Mouse (Mus musculus): ENCODE measurements around the gene 5730596B20Rik. TPM values are rescaled to one million over a fixed set of nuclear protein-coding genes. Genes with fewer than 3 reads are reported as not detected.

The 5730596B20Rik gene
- polyA plus RNA-seq, 1 experiment from 2014 or later: 2.8 TPM

GRCm38 (mm10) chr6:52154044-52154443, 23.3 kb upstream of the 5730596B20Rik start:
- no peak overlapping the region for H3K9ac ChIP-seq (ENCODE audit: low read length)
- no peak overlapping the region for H3K4me3 ChIP-seq (ENCODE audit: low read depth, low read length)
- no peaks in the 10 kb centered on the region for H3K36me3 ChIP-seq (ENCODE audit: control insufficient read depth, insufficient read depth, low read length)
- peaks cover 21% of the 10 kb centered on the region for H3K4me1 ChIP-seq (replicated peaks; ENCODE audit: control insufficient read depth, insufficient read depth, low read length)
- H3K27me3 ChIP-seq (replicated peaks; ENCODE audit: control insufficient read depth, insufficient read depth, low read length): peaks cover 56% of the 10 kb centered on the region
- DNase-seq (ENCODE audit: low spot score) (no peak), ATAC-seq (replicated peaks; ENCODE audit: low FRiP score, low TSS enrichment, low read depth) (no peak)
- no peak overlapping the region for H3K27ac ChIP-seq (ENCODE audit: low read depth)
- H3K9me3 ChIP-seq (ENCODE audit: control insufficient read depth, low read length): no peaks in the 10 kb centered on the region
- 64% methylated on average over 5 of the region's 5 CpGs for whole genome bisulfite sequencing
- H3K4me2 ChIP-seq (ENCODE audit: low read length): no peak overlapping the region

- Histone ChIP-seq H3K9ac (ENCODE audit: low read length) (no peak overlapping the region), H3K27me3 (replicated peaks; ENCODE audit: control insufficient read depth, insufficient read depth, low read length) (peaks cover 50% of the 10 kb centered on the region), H3K4me1 (replicated peaks; ENCODE audit: control insufficient read depth, insufficient read depth, low read length) (peaks cover 31% of the 10 kb centered on the region), H3K9me3 (ENCODE audit: control insufficient read depth, low read length) (no peaks in the 10 kb centered on the region), H3K36me3 (ENCODE audit: control insufficient read depth, insufficient read depth, low read length) (no peaks in the 10 kb centered on the region), H3K4me2 (ENCODE audit: low read length) (no peak overlapping the region), H3K4me3 (ENCODE audit: low read depth, low read length) (no peak overlapping the region), H3K27ac (ENCODE audit: low read depth) (no peak overlapping the region)
- ATAC-seq (replicated peaks; ENCODE audit: low FRiP score, low TSS enrichment, low read depth) (no peak), DNase-seq (ENCODE audit: low spot score) (peak; percentile 27)
- 70% methylated on average over 3 of the region's 3 CpGs for WGBS
Observed at GRCm38 (mm10) chr6:52155471-52155870, 21.8 kb upstream of the 5730596B20Rik start.

GRCm38 (mm10) chr6:52156551-52157200, 20.6 kb upstream of the 5730596B20Rik start:
- DNase-seq (ENCODE audit: low spot score): peak; percentile 59
- Histone ChIP-seq H3K4me2 (ENCODE audit: low read length) (peak overlapping the region; percentile 70), H3K27ac (ENCODE audit: low read depth) (no peak overlapping the region), H3K4me1 (replicated peaks; ENCODE audit: control insufficient read depth, insufficient read depth, low read length) (peaks cover 34% of the 10 kb centered on the region), H3K9me3 (ENCODE audit: control insufficient read depth, low read length) (no peaks in the 10 kb centered on the region), H3K27me3 (replicated peaks; ENCODE audit: control insufficient read depth, insufficient read depth, low read length) (peaks cover 50% of the 10 kb centered on the region), H3K36me3 (ENCODE audit: control insufficient read depth, insufficient read depth, low read length) (no peaks in the 10 kb centered on the region), H3K9ac (ENCODE audit: low read length) (no peak overlapping the region), H3K4me3 (ENCODE audit: low read depth, low read length) (peak overlapping the region; percentile 59)
- no peak for ATAC-seq (replicated peaks; ENCODE audit: low FRiP score, low TSS enrichment, low read depth)
- WGBS: 18% methylated on average over 20 of the region's 20 CpGs

- 1% methylated on average over 32 of the region's 32 CpGs for WGBS
- H3K27ac ChIP-seq (ENCODE audit: low read depth): no peak overlapping the region
- H3K27me3 ChIP-seq (replicated peaks; ENCODE audit: control insufficient read depth, insufficient read depth, low read length): peaks cover 47% of the 10 kb centered on the region
- DNase-seq (ENCODE audit: low spot score) (peak; percentile 68), ATAC-seq (replicated peaks; ENCODE audit: low FRiP score, low TSS enrichment, low read depth) (no peak; the same call in 1 of the 2 replicates)
- peak overlapping the region; percentile 11 for H3K9ac ChIP-seq (ENCODE audit: low read length)
- H3K9me3 ChIP-seq (ENCODE audit: control insufficient read depth, low read length): no peaks in the 10 kb centered on the region
- peak overlapping the region; percentile 59 for H3K4me3 ChIP-seq (ENCODE audit: low read depth, low read length)
- H3K36me3 ChIP-seq (ENCODE audit: control insufficient read depth, insufficient read depth, low read length): peaks cover under 1% of the 10 kb centered on the region; the same call in 1 of the 2 replicates
- peaks cover 38% of the 10 kb centered on the region for H3K4me1 ChIP-seq (replicated peaks; ENCODE audit: control insufficient read depth, insufficient read depth, low read length)
- peak overlapping the region; percentile 70 for H3K4me2 ChIP-seq (ENCODE audit: low read length)
Observed at GRCm38 (mm10) chr6:52157466-52158275, 19.6 kb upstream of the 5730596B20Rik start.

- peaks cover 35% of the 10 kb centered on the region for H3K4me1 ChIP-seq (replicated peaks; ENCODE audit: control insufficient read depth, insufficient read depth, low read length)
- ATAC-seq (replicated peaks; ENCODE audit: low FRiP score, low TSS enrichment, low read depth) (peak; percentile 86), DNase-seq (ENCODE audit: low spot score) (peak; percentile 92)
- peak within 1 kb of the TSS; percentile 93 for H3K27ac ChIP-seq (ENCODE audit: low read depth)
- WGBS: under 1% methylated on average over 54 of the region's 55 CpGs
- H3K4me2 ChIP-seq (ENCODE audit: low read length): peak within 1 kb of the TSS; percentile 70
- peaks cover 42% of the 10 kb centered on the region for H3K27me3 ChIP-seq (replicated peaks; ENCODE audit: control insufficient read depth, insufficient read depth, low read length)
- peaks cover 4% of the 10 kb centered on the region; the same call in 1 of the 2 replicates for H3K36me3 ChIP-seq (ENCODE audit: control insufficient read depth, insufficient read depth, low read length)
- H3K9me3 ChIP-seq (ENCODE audit: control insufficient read depth, low read length): no peaks in the 10 kb centered on the region
- peak within 1 kb of the TSS; percentile 59 for H3K4me3 ChIP-seq (ENCODE audit: low read depth, low read length)
- peak within 1 kb of the TSS; percentile 87 for H3K9ac ChIP-seq (ENCODE audit: low read length)
Observed at GRCm38 (mm10) chr6:52158276-52159051, 18.8 kb upstream of the 5730596B20Rik start, which contains the start of gene Hoxa1. Hoxa1 (minus strand) TSS chr6:52158317.

GRCm38 (mm10) chr6:52159164-52159761, 18.0 kb upstream of the 5730596B20Rik start:
- WGBS: 10% methylated on average over 12 of the region's 12 CpGs
- peak overlapping the region; percentile 93 for H3K27ac ChIP-seq (ENCODE audit: low read depth)
- no peaks in the 10 kb centered on the region for H3K9me3 ChIP-seq (ENCODE audit: control insufficient read depth, low read length)
- H3K4me3 ChIP-seq (ENCODE audit: low read depth, low read length): peak overlapping the region; percentile 59
- peak overlapping the region; percentile 70 for H3K4me2 ChIP-seq (ENCODE audit: low read length)
- H3K4me1 ChIP-seq (replicated peaks; ENCODE audit: control insufficient read depth, insufficient read depth, low read length): peaks cover 35% of the 10 kb centered on the region
- DNase-seq (ENCODE audit: low spot score) (no peak), ATAC-seq (replicated peaks; ENCODE audit: low FRiP score, low TSS enrichment, low read depth) (0 out of 2 replicates have a peak, but pooled peaks have one; percentile 1)
- peaks cover 34% of the 10 kb centered on the region for H3K27me3 ChIP-seq (replicated peaks; ENCODE audit: control insufficient read depth, insufficient read depth, low read length)
- peak overlapping the region; percentile 87 for H3K9ac ChIP-seq (ENCODE audit: low read length)
- peaks cover 4% of the 10 kb centered on the region; the same call in 1 of the 2 replicates for H3K36me3 ChIP-seq (ENCODE audit: control insufficient read depth, insufficient read depth, low read length)

GRCm38 (mm10) chr6:52159979-52160378, 17.3 kb upstream of the 5730596B20Rik start:
- 9% methylated on average over 9 of the region's 9 CpGs for WGBS
- H3K27ac ChIP-seq (ENCODE audit: low read depth): peak overlapping the region; percentile 93

More at GRCm38 (mm10) chr6:52159979-52160378, 17.3 kb upstream of the 5730596B20Rik start:
- Histone ChIP-seq H3K9ac (ENCODE audit: low read length) (peak overlapping the region; percentile 87), H3K36me3 (ENCODE audit: control insufficient read depth, insufficient read depth, low read length) (peaks cover 4% of the 10 kb centered on the region; the same call in 1 of the 2 replicates), H3K4me1 (replicated peaks; ENCODE audit: control insufficient read depth, insufficient read depth, low read length) (peaks cover 38% of the 10 kb centered on the region), H3K9me3 (ENCODE audit: control insufficient read depth, low read length) (no peaks in the 10 kb centered on the region), H3K4me3 (ENCODE audit: low read depth, low read length) (peak overlapping the region; percentile 59), H3K4me2 (ENCODE audit: low read length) (peak overlapping the region; percentile 70), H3K27me3 (replicated peaks; ENCODE audit: control insufficient read depth, insufficient read depth, low read length) (peaks cover 27% of the 10 kb centered on the region)
- no peak for ATAC-seq (replicated peaks; ENCODE audit: low FRiP score, low TSS enrichment, low read depth)
- peak; percentile 70 for DNase-seq (ENCODE audit: low spot score)

Measured in intestine, embryonic 14.5 days (tissue).